Mouse (Mus musculus) inflammation-experienced regulatory T-cells, adult 6 months (primary cell): ENCODE data around the gene Fbxl17. TPM values are rescaled to one million over a fixed set of nuclear protein-coding genes. Genes with fewer than 3 reads are reported as not detected.

Source experiments
- ATAC-seq: one replicate; pipeline ENCODE4 v1.8.0; 2017
- polyA plus RNA-seq, 3 experiments: library from polyadenylated mRNA; unstranded; fragments of 100-300 nt; shearing (Covaris generic); gene quantifications; one replicate each; pipeline ENCODE4 v1.2.1; 2017

Fbxl17 gene
- polyA plus RNA-seq, 3 experiments from 2014 or later = 6.2 to 10.4 (median 6.8) TPM

GRCm38 (mm10) chr17:63090112-63090511, 409.7 kb downstream of the Fbxl17 start:
- ATAC-seq = no peak

DNA sequence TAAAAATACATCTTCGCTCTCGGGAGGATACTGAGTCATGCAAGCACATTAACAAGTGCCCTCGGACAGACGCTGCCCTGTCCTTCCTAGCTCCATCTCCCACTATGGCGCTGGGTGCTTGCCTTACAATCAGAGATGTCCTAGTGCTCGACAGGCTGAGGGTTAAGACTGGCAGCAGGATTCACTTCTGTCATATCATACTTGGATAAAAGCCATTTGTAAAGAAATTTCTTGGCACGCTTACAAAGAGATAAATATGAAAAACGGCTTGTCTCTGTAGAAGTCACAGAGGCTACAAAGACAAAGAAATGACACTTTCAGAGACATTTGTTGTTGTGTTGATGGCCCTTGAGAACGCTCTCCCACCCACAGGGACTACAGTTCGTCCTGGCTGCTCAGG, 412.6 kb downstream of the Fbxl17 start:
- no peak for ATAC-seq

GRCm38 (mm10) chr17:63086526-63086925, 413.3 kb downstream of the Fbxl17 start:
- ATAC-seq = no peak

DNA sequence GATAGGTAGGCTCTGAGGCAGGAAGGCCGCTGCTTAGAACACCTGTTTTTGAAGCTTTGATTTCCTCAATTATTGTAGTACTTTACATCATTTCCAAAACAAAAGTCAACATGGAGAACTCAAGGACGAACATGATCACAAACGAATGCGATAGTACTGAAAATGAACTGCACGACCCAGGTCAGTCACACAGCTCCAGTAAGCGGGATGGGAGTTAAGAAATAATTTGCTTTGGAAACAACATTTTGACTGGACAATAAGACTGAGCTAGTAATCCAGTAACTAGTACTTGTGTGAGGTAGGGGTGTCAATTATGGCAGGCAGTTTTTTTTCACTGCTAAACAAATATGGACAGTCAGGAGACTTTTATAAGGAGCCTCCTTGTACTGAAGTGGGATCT, 414.6 kb downstream of the Fbxl17 start:
- ATAC-seq = no peak

DNA sequence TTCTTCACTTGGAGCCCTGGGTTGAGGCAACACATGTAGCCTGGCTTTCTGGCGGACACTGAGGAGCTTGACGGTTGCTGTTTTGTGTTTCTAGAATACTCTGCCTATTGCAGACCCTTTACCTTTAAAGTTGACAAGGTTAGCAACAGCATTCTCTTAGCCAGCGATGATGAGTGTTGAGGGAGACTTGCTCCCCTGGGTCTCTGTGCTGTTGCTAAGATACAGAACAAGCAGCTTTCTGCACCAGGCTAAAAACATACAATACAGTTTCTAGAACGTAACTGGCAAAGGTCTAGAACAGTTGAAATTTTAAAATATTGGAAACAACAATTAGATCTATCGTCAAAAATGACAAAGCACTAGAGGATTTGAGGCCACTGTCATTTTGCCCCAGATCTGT, 420.7 kb downstream of the Fbxl17 start:
- ATAC-seq = no peak

GRCm38 (mm10) chr17:63077509-63077908, 422.3 kb downstream of the Fbxl17 start:
- no peak for ATAC-seq

DNA sequence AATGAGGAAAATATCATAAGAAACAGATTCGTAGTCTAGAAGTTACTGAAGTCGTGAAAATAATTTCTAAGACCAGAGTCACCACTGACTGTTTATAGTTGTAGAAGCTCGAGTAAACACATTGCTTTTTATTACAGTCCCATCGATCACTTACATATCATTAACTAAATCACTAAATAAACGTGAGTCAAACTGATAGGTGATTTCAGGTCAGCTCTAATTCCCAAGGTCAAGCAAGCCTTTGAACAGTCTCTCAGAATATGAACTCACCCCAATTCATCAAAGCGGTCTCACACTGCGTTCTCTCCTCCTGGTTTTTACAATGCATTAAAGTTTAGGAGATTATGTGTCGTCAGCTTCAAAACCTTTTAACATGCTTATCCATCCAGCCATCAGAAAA, 423.2 kb downstream of the Fbxl17 start:
- ATAC-seq = no peak

DNA sequence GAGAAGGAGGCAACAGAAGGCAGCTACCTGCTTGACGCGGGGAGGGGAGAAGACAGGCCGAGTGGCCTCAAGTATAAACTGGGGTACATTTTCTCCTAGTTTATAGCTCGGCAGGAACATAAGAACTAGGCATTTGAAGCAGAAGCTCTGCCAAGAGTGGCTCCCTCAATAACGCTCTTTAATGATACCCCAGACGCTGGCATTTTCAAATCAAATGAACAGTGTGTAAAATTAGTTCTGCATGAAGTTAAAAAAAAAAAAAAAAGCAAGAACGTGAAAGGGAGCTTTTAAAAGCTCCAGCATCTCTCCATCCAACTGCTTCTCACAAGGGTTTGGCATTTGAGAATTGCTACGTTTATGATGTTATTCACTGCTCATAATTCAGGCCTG, 423.8 kb downstream of the Fbxl17 start:
- ATAC-seq = no peak

DNA sequence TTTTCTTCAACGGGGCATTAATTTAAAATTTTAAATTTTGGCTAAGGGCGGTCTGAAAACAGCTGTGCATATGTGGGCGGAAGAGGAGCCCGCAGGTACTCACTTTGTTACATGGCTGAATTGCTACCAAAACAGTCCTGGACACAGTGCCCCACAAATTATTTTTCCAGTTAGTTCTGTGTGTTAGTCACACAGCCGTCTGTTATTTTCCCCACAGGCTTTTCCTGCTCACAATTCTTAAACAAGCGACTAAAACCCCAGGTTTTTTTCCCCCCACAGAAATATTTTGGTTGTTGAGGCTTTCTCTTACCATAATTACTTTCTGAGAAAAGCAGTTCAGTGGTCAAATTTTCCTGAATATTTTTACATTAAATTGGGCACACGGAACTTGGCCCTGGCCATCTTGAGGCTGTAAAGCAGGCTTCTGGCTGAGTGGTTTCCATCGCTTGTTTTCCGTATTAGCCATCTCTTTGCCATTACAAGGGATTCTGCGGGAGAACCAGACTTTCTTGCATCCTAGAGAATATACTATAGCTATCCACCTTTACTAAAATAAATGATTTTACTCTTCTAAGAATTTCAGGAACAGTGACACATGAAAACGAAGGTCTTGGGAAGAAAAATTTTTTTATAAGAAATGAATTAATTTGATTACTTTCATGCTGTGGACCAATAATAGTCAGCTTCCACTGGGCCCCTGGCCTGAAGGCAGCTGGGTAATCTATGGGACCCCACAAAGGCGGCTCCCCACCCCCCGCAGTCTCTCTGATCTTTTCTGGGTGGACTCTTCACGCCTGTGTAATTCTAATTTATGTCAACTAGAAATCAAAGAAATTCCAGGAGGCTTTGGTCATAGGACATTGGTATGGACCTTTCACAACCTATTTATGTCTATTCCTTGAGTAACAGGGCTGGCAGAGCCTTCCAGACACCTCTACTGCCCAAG, 424.5 kb downstream of the Fbxl17 start:
- no peak for ATAC-seq

GRCm38 (mm10) chr17:63073342-63073741, 426.5 kb downstream of the Fbxl17 start:
- ATAC-seq = no peak

DNA sequence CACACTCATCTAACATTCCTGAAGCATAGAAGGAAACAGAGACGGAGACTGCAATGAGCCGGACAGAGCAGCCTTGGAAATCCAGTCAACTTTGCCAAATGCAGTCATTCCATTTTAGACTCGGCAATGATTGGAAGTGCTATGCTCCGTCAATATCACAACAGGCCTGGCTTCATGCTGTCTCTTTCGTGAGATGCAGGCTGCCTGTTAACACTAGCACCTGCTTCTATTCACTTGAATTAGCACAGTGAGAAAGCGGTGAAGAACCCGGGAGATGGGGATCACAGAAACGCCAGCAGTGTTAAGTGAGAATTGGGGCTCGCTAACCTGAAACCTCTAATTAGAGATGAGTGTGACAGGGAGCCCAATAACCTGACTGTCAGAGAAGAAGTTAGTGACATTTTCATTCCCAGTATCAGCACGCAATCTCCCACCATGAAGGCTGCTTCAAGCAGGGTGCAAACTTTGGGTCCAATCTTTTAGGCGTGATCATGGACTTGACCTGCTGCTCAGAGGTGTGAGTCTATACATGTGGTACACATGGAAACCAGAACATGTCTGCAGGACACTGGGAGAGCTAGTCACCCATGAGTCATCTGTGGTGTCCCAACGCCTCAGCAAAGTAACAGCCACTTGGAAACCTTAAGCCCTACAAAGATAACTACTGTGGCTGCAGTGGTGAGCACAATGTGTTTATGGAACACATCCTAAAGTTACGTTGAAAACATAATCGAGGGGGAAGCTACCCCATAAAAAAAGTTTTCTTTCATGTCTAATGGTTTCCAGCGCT, 428.5 kb downstream of the Fbxl17 start:
- no peak for ATAC-seq

DNA sequence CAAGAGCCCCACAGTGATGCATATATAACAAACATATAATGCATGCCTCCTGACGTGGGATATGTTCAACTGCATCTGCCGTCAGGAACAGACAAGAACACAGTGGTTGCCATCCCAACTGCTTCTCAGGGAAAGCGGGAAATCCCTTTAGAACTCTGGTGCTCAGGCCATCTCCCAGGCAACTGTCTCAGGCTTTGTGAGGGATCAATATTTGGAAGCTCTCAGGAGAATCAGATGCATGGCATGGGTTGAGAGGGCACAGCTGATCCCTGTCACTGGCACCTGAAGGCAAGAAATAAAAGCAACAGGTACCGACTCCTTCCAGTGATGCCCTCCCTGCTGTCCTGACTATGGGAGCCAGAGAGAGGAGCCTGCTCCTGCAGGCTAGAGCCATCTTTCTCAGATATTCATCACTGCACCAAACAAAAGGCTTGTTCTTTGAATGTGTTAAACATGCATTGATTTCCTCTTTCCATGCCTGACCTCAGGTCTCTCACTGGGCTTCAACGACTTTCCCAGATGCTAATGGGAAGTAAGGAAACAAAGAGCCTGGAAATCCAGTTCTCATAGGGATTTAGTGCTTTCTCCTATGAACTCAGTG, 429.6 kb downstream of the Fbxl17 start:
- no peak for ATAC-seq

DNA sequence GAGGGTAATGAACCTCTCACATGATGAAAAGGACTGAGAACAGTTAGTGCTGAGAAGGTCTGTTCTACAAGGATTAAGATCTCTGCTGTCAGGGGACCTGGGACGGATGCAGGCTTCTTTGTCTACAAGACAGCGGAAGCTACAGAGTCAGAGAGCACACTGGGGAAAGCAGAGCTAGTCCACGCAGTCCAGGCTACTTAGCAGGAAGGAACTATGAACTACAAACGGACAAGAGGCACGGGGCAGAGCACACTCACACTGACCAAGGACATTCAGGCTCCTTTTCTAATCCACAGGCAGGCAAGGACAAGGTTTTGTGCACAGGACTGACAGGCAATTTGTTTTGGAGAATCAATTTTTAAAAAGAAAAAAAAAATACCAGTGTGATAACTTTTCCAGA, 437.0 kb downstream of the Fbxl17 start:
- no peak for ATAC-seq

- ATAC-seq = no peak
These were observed 438.0 kb downstream of the Fbxl17 start for GRCm38 (mm10) chr17:63061786-63062185.

DNA sequence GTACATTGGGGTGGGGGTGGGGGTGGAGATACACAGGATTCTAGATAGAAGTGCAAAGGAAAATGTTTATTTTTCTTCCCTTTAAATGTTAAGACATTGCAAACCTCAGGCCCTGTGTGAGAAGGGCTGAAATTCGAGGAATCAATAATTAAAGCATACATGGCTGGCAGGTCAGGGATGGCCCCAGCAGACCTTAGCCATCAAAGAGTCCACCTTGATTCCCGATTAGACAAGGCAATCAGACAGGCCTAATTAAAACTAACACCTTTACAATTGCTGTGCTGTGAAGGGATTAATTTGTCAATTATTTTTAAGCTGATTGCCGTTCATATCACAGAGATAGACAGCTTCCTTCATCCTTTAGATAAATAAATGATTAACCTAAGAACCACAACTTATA, 439.0 kb downstream of the Fbxl17 start:
- no peak for ATAC-seq

DNA sequence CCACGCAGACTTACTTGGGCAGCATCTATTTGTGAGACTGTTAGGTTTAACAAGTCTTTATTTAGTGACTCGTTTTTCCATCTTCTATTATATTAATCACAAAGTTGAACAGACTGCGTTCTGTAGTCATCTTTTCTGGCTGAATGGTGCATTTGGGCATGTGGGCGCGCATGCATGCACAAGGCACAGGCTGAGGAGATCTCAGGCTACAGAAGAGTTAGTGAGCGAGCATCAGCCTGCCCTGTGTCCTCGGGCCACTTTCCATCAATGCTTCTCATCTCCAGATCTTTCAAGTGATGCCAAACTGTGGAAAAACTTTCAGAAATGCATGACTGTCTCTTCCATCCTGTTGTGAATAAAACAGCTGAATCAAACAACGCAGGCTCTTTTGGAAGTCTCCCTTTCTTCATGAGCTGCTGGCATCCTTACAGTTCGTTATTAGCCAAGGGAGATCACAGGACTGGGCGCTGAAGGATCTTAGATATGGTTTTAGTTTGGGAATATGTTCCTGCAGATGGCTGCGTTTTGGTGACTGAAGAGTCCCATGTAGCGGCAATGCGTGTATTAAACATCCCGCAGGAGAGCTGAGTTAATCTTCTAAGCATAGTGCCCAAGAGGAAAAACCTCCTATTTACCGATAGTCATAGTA, 442.0 kb downstream of the Fbxl17 start:
- ATAC-seq = no peak

DNA sequence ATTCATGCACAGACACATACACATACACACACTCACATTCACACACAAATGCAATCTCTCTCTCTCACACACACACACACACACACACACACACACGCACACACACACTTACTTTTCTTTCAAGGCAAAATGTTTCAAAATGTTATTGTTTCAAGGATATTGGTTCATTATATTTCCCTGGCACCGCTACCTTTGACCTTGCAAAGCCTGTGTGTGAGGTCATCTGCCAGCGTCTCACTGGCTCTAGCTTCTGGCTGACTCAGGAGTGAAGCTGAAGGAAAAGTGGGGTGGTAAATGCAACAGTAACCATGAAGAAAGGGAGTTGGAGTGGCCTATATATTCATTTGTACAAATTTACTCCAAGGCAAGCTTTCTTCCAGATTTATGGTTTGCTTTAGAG, 442.8 kb downstream of the Fbxl17 start:
- no peak for ATAC-seq

- no peak for ATAC-seq
These were observed 446.5 kb downstream of the Fbxl17 start for GRCm38 (mm10) chr17:63053311-63053710.

- no peak for ATAC-seq
These were observed 453.4 kb downstream of the Fbxl17 start for GRCm38 (mm10) chr17:63046401-63046800.

- no peak for ATAC-seq
These were observed 454.5 kb downstream of the Fbxl17 start for GRCm38 (mm10) chr17:63045297-63045696.

- no peak for ATAC-seq
These were observed 456.7 kb downstream of the Fbxl17 start for GRCm38 (mm10) chr17:63043046-63043675.

- ATAC-seq = no peak
These were observed 462.3 kb downstream of the Fbxl17 start for GRCm38 (mm10) chr17:63037562-63037961.
